Mouse (Mus musculus) G1E (cell line): Measurements from ENCODE around the gene Rab30.

Experiments used
- CTCF ChIP-seq: IDR thresholded peaks from 2 replicates; pipeline ENCODE4 v1.5.1; 2012; ENCODE audit warnings: low read depth, low read length, inconsistent platforms, mixed read lengths
- GATA1 ChIP-seq: IDR thresholded peaks from 2 replicates; pipeline ENCODE4 v1.6.1; 2012; ENCODE audit warnings: borderline replicate concordance, low read length, inconsistent platforms, mixed read lengths
- POLR2AphosphoS5 ChIP-seq: IDR thresholded peaks from 2 replicates; pipeline ENCODE4 v1.6.1; 2012; ENCODE audit warnings: low read depth, low read length, inconsistent platforms; ENCODE audit not compliant: insufficient replicate concordance
- TAL1 ChIP-seq: conservative IDR thresholded peaks from 2 replicates; pipeline ENCODE4 v1.6.1; 2012; ENCODE audit warnings: low read depth, low read length, inconsistent platforms, mixed read lengths

DNA sequence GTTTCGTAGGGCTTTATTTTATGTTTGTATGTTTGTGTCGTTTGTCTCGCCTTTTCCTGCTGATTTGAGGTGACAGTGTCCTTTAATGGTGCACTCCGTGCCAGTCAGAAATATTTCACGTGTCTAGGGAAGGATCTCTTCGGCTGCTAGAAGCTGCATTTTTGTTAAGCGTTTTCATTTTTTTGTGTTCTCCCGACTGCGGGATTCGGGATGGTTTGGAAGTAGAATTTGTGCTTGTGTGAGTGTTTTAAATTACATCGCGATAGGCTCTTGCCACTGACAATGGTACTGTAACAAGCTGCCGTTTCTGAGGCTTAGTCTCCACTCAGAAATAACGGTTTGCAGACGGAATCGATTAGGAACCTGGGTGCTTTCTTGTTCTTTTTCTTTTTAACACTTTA lies 938 bp downstream of the Rab30 start:
- no peak for TF ChIP-seq CTCF
- TF ChIP-seq TAL1: no peak
- TF ChIP-seq POLR2AphosphoS5: no peak
- no peak for TF ChIP-seq GATA1
